Mouse (Mus musculus): ENCODE measurements around the gene Irf2bp2. TPM values are rescaled to one million over a fixed set of nuclear protein-coding genes. Genes with fewer than 3 reads are reported as not detected.
A peak's percentile ranks its signal among the peaks of the same experiment; 100 is the strongest.

The Irf2bp2 gene
- polyA plus RNA-seq, 1 experiment from 2014 or later, result 6.5 TPM

DNA sequence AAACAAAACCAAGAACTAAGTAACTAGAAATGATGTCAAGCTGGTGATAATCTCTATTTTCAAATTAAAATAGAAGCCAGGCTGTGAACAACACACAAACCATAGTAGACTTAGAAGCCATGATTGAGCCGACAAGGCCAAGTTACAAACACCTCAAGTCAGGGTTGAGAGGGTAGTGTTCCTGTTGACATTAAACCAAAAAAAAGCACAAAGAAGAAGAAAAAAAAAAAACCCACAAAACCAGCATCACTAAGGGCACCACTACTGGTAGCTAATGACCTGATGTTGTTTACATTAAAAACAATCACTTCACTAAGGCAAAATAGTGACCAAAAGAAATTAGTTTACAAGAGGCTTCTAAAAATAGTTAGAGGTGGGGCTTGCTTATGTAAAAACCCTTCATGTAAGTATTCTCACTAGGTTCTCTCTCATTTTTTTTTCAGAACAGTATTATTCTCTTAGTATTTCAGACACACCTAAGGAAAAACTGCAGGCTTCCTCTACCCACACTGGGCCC, 4.2 kb downstream of the Irf2bp2 start:
- no peak for DNase-seq (ENCODE audit: low spot score)
- Histone ChIP-seq H3K4me1 (peaks cover 48% of the 10 kb centered on the region), H3K36me3 (peaks cover 32% of the 10 kb centered on the region), H3K4me3 (peak overlapping the region; percentile 100), H3K27me3 (ENCODE audit: insufficient read depth, poor library complexity, severe bottlenecking) (no peaks in the 10 kb centered on the region), H3K27ac (peak overlapping the region; percentile 86), H3K9me3 (no peaks in the 10 kb centered on the region)
- 10% methylated on average over 1 of the region's 1 CpGs for WGBS

DNA sequence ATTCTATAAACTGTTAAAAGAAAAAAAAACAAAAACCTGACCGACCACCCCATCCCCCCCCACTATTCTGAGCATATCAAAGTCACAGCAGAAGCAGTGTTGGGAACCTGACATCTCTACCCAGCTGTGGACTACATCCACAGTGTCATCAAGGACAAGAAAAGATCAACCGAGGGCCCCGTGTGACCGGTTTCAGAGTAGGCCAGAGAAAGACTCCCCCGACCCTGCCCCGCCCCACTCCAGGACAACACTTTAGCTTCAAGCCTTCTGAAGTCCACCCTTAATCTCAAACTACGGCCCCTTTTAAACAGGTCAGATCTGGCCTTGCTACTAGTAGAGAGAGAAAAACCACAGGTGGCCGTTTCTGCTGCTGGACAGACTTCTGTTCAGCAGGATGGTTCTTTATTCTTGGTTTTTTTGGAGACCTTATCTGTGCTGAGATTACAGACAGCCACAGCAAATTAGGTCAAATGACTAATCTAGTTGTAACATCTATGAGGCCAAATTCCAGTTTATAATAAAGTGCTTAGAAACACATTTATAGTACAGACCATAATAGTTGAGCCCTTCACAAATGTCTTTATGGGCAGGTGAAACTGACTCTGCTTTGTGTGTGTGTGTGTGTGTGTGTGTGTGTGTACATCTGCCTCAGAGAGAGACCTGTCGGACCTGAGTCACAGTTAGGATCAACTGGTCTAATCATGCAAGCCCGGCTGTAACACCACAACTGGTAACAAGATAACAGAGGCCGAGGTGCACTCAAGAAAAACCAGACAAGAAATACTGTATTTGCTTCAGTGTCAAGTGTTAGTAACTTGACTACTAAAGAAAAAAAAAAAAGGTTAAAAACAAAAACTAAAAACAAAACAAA, 4.9 kb downstream of the Irf2bp2 start:
- DNase-seq (ENCODE audit: low spot score), result no peak
- no peaks in the 10 kb centered on the region for H3K27me3 ChIP-seq (ENCODE audit: insufficient read depth, poor library complexity, severe bottlenecking)
- H3K9me3 ChIP-seq, result no peaks in the 10 kb centered on the region
- H3K27ac ChIP-seq, result peak overlapping the region; percentile 86
- H3K36me3 ChIP-seq, result peaks cover 32% of the 10 kb centered on the region
- H3K4me3 ChIP-seq, result peak overlapping the region; percentile 100
- peaks cover 50% of the 10 kb centered on the region for H3K4me1 ChIP-seq
- WGBS, result 7% methylated on average over 11 of the region's 11 CpGs

DNA sequence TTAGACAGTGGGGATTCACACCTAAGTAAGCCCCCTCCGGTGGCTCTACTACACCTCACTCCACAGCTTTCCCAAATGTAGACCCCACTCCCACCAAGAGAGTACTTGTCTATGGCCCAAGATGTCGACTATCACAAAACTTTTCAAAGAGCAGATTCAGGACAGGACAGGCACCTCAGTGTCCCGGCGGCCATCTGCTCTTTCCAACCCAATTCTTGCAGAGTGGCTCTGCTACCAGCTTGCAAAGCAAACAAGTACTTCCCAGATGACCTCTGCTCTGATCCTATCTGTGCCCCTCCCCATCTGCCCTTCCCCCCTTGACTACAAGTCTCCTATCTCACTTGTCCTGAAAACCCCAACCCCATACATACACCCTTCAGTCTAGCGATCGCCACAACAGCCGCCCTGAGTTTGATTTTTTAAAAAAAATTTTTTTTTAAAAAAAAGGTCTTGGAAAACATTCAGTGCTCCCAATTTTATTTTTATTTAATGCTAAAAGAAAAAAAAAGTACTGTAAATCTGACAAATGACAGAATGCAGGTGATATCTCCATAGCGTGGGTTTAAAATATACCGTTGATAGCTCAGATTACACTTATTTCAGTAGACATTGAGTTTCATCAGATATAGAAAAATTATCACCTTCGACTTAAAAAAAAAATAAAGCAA, 5.8 kb downstream of the Irf2bp2 start:
- peaks cover 59% of the 10 kb centered on the region for H3K4me1 ChIP-seq
- peak overlapping the region; percentile 86 for H3K27ac ChIP-seq
- no peaks in the 10 kb centered on the region for H3K9me3 ChIP-seq
- DNase-seq (ENCODE audit: low spot score), result no peak
- H3K27me3 ChIP-seq (ENCODE audit: insufficient read depth, poor library complexity, severe bottlenecking), result no peaks in the 10 kb centered on the region
- 25% methylated on average over 10 of the region's 10 CpGs for WGBS
- peak overlapping the region; percentile 100 for H3K4me3 ChIP-seq
- peaks cover 32% of the 10 kb centered on the region for H3K36me3 ChIP-seq

DNA sequence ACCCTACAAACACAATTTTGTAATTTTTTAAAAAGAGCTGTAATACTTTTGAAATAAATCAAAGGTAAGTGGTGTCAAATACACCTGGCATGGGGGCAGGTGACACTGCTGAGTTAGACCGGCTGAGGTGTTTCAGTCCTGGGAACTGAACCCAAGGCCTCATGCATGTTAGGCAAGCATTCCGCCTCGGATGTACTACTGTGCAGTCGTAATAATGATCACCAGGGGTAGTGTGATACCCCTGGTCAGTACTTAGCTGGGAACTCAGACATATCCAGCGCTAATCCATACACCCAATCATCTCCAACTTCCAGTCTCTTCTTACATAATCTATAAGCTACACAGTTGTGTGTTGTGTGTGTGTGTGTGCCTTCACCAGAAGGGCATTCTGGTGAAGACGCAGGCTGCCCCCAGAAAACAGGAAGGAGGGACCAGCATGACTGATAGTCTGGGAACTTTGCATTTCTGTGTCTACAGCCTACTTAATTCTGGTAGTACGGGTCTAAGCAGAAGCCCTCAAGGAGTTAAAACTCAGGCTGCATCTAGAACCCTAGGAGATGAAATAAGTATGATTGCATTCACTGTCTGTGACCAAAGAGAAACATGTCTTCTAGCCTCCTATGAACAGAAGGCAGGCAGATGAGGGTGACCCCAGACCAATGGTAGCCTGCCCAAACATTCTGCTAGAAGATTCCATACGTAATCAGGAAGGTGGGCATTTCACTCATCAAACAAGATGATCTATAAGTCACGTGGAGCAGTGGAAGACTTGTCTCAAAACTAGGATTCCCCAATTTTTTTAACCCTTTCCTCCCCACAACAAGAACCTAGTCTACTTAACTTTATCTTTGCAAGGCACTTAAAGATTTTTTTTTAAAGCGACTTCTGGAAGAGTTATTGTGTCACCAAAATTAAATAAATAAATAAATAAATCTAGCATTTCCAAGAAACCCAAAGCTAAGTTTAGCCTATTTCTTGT, 6.9 kb downstream of the Irf2bp2 start:
- Histone ChIP-seq H3K27ac (no peak overlapping the region; the same call in 1 of the 2 replicates), H3K27me3 (ENCODE audit: insufficient read depth, poor library complexity, severe bottlenecking) (no peaks in the 10 kb centered on the region), H3K36me3 (peaks cover 24% of the 10 kb centered on the region), H3K4me1 (peaks cover 66% of the 10 kb centered on the region), H3K4me3 (peak overlapping the region; percentile 100; the same call in 1 of the 2 replicates), H3K9me3 (no peaks in the 10 kb centered on the region)
- WGBS, result 73% methylated on average over 10 of the region's 10 CpGs
- DNase-seq (ENCODE audit: low spot score), result no peak

DNA sequence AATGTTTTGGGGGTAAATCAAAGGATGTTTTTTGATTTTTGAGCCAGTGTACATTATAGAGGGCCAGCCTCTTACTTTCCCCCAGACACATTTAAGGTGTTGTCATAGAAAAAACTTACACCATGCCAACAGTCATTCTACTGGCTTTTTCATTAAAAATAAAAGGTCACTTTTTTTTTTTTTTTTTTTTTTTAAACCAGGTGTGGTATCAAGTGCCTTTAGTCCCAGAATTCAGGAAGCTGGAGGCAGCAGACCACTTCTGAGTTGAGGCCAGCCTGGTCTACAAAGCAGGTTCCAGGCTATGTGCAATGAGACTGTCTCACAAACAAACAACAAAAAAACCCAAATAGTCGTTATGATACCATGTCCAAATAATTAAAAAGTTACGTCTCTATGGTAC, 7.7 kb downstream of the Irf2bp2 start:
- peaks cover 62% of the 10 kb centered on the region for H3K4me1 ChIP-seq
- no peak overlapping the region for H3K4me3 ChIP-seq
- H3K27me3 ChIP-seq (ENCODE audit: insufficient read depth, poor library complexity, severe bottlenecking), result no peaks in the 10 kb centered on the region
- 86% methylated on average over 2 of the region's 2 CpGs for whole genome bisulfite sequencing
- H3K27ac ChIP-seq, result peak overlapping the region; percentile 99; the same call in 1 of the 2 replicates
- H3K36me3 ChIP-seq, result peaks cover 19% of the 10 kb centered on the region
- no peak for DNase-seq (ENCODE audit: low spot score)
- H3K9me3 ChIP-seq, result no peaks in the 10 kb centered on the region

DNA sequence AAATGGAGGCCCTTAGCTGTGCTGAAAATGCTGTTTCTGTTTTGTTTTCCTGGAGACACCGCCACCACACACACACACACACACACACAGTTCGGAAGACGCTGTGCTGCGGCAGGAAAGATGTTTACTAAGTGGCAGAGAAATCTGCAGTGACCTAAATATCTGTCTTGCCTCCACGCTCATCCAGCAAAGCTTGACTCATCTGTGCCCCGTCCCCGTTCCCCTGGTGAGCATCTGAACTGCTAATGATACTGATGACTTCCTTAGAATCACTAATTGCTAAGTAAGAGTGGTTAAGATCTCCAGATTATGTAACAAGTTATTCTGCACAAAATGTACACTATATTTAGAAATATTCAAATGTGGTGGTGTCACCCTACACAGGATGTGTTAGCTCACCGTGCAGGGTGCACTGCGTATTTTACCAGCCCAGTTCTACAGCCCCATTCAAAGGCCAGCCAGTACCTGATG, 8.2 kb downstream of the Irf2bp2 start:
- peaks cover 17% of the 10 kb centered on the region for H3K36me3 ChIP-seq
- no peak overlapping the region for H3K4me3 ChIP-seq
- peaks cover 62% of the 10 kb centered on the region for H3K4me1 ChIP-seq
- H3K27me3 ChIP-seq (ENCODE audit: insufficient read depth, poor library complexity, severe bottlenecking), result no peaks in the 10 kb centered on the region
- H3K27ac ChIP-seq, result peak overlapping the region; percentile 99
- 63% methylated on average over 9 of the region's 9 CpGs for WGBS
- H3K9me3 ChIP-seq, result no peaks in the 10 kb centered on the region
- no peak for DNase-seq (ENCODE audit: low spot score)

DNA sequence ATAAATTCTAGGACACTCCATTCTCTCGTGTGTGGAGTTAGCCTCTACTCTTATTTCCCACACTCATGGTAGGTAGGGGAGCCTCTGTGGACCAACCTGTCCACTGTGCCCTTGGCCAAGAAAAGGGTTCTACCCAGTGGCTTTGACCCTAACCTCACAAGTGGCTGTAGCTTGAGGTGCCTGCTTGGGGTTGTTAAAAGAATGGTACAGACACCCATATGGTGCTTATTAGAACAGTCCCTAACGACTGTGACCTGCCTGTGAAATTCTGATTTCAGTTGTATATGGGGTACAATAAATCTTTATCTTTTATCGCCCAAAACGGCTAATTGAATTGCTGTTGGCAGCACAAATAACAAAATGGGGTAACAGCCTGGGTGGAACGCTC, 8.9 kb downstream of the Irf2bp2 start:
- peaks cover 57% of the 10 kb centered on the region for H3K4me1 ChIP-seq

DNA sequence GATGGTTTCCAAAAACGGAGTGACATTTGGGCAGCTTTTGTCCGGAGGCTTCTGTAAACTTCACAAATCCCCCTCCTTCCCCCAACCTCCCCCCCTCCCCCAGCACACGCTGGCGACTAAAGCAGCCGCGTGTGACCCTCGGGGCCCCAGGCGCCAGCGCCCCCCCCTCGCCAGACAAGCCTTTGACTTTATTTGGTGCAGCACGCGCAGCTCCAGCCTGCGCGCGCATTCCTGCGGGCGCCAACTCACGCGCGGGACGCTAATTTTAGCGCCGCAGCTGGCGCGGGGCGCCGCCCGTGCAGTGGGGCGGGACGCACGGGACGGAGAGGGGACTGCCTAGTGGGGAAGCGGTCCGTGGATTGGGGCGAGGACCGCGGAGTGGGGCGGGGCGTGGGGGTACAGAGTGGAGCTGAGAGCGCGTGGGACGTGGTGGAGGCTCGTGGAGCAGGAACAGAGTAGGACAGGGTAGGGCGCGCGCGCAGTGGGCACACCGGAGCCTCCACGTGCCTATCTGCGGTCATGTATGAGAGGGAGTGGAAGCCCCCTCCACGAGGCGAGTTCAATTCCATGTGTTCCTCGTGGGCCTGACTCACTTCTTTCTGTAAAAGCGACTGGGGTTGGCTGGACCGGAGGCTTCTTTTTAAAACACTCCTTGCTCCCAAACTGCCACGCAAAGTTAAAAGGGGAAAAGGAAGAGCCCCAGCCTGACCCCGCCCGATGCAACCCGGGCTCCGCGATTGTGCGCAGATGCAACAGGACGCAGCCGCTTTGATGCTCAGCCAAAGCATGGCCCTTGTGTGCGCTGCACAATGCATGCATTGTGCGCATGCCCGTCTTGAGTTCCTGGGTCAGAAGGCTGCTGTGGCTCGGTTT, 9.6 kb downstream of the Irf2bp2 start:
- peak; percentile 92 for DNase-seq (ENCODE audit: low spot score)
- WGBS, result under 1% methylated on average over 68 of the region's 68 CpGs
- peaks cover 55% of the 10 kb centered on the region for H3K4me1 ChIP-seq

More for the DNA sequence above, 8.9 kb downstream of the Irf2bp2 start:
- Histone ChIP-seq H3K27ac (peak overlapping the region; percentile 99), H3K27me3 (ENCODE audit: insufficient read depth, poor library complexity, severe bottlenecking) (no peaks in the 10 kb centered on the region), H3K36me3 (peaks cover 11% of the 10 kb centered on the region), H3K4me3 (peak overlapping the region; percentile 69), H3K9me3 (no peaks in the 10 kb centered on the region)
- no peak for DNase-seq (ENCODE audit: low spot score)
- 41% methylated on average over 5 of the region's 5 CpGs for WGBS

DNA sequence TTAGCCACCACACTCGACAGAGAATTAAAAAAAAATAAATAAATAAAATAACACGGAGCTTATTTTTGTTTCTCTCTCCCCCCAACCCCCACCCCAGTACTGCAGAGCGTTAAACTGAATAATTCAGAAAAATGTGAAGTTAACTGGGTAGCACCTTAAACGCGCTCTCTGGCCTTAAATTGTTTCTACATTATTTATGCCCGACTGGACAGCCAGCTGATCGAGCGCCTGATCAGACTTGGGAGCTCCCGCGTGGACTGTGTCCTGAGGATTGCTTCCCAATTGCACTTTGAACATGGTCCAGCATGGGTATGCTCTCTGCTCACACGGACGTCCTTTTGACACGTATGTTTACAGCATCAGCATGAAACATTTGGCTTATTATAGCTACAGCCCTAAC, 10.3 kb downstream of the Irf2bp2 start:
- no peaks in the 10 kb centered on the region for H3K27me3 ChIP-seq (ENCODE audit: insufficient read depth, poor library complexity, severe bottlenecking)
- 7% methylated on average over 13 of the region's 13 CpGs for WGBS
- no peaks in the 10 kb centered on the region for H3K9me3 ChIP-seq
- peaks cover 52% of the 10 kb centered on the region for H3K4me1 ChIP-seq
- no peak for DNase-seq (ENCODE audit: low spot score)
- H3K4me3 ChIP-seq, result peak overlapping the region; percentile 69
- H3K36me3 ChIP-seq, result peaks cover 8% of the 10 kb centered on the region
- H3K27ac ChIP-seq, result peak overlapping the region; percentile 99

More for the DNA sequence above, 9.6 kb downstream of the Irf2bp2 start:
- no peaks in the 10 kb centered on the region for H3K27me3 ChIP-seq (ENCODE audit: insufficient read depth, poor library complexity, severe bottlenecking)
- peak overlapping the region; percentile 69 for H3K4me3 ChIP-seq
- peak overlapping the region; percentile 99 for H3K27ac ChIP-seq
- no peaks in the 10 kb centered on the region for H3K9me3 ChIP-seq
- peaks cover 10% of the 10 kb centered on the region for H3K36me3 ChIP-seq

DNA sequence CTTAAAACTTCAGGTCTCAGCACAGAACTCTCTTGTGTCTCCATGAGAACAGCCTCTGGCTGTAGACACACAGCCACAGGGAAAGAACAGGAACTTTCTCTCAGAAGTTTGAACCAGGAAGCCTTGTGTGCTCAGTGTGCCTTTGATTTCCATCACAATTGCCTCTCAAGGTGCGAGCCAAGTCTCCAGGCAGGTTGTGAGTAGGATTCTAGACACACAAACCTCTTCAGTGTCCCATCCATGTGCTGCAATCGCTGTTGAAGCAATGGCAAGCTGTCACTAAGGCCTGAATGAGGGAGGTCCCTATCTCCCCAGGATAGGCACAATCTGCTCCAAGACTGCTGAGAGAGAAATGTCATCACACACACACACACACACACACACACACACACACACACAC, 10.8 kb downstream of the Irf2bp2 start:
- peaks cover 54% of the 10 kb centered on the region for H3K4me1 ChIP-seq
- no peak overlapping the region for H3K4me3 ChIP-seq
- WGBS, result 19% methylated on average over 2 of the region's 2 CpGs
- DNase-seq (ENCODE audit: low spot score), result no peak
- peak overlapping the region; percentile 99 for H3K27ac ChIP-seq
- no peaks in the 10 kb centered on the region for H3K9me3 ChIP-seq
- H3K27me3 ChIP-seq (ENCODE audit: insufficient read depth, poor library complexity, severe bottlenecking), result no peaks in the 10 kb centered on the region
- peaks cover 7% of the 10 kb centered on the region for H3K36me3 ChIP-seq

DNA sequence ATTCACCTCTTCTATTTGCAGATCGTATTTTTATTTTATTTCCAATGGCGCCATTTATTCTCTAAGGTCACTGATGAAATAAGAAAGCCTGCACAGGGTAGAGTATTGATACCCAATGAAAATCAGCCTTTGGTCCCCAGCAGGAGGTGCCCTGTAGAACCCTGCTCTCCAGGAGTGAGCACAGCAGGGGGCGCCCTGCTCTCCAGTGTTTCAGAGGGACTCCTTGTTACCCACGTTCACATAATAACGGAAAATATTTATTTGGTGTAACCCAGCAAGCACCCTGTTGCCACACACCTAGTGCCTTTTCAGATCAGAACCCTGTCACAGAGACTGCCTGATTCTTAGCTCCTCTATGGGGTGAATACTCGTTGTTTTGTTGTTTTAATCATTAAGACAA, 11.3 kb downstream of the Irf2bp2 start:
- 36% methylated on average over 6 of the region's 6 CpGs for WGBS
- Histone ChIP-seq H3K4me1 (peaks cover 50% of the 10 kb centered on the region), H3K27me3 (ENCODE audit: insufficient read depth, poor library complexity, severe bottlenecking) (no peaks in the 10 kb centered on the region), H3K36me3 (peaks cover 7% of the 10 kb centered on the region), H3K27ac (peak overlapping the region; percentile 99), H3K9me3 (no peaks in the 10 kb centered on the region), H3K4me3 (no peak overlapping the region)
- no peak for DNase-seq (ENCODE audit: low spot score)

All from heart, embryonic 10.5 days (tissue).